Mouse (Mus musculus): ENCODE data around the gene Tbcel. TPM values are rescaled to one million over a fixed set of nuclear protein-coding genes. Genes with fewer than 3 reads are reported as not detected.

Gene Tbcel
- total RNA-seq, 1 experiment from 2014 or later = 22.9 TPM

GRCm38 (mm10) chr9:42458741-42459515 lies 48.7 kb downstream of the Tbcel start:
- no peak for ATAC-seq (replicated peaks; ENCODE audit: low read depth, poor library complexity, severe bottlenecking)

- no peak for ATAC-seq (replicated peaks; ENCODE audit: low read depth, poor library complexity, severe bottlenecking)
Measured at GRCm38 (mm10) chr9:42457501-42457900, 50.1 kb downstream of the Tbcel start.

- no peak for ATAC-seq (replicated peaks; ENCODE audit: low read depth, poor library complexity, severe bottlenecking)
Measured at GRCm38 (mm10) chr9:42454364-42454763, 53.2 kb downstream of the Tbcel start.

GRCm38 (mm10) chr9:42449043-42449442 lies 58.6 kb downstream of the Tbcel start:
- no peak for ATAC-seq (replicated peaks; ENCODE audit: low read depth, poor library complexity, severe bottlenecking)

GRCm38 (mm10) chr9:42442100-42442499 lies 65.5 kb downstream of the Tbcel start:
- no peak for ATAC-seq (replicated peaks; ENCODE audit: low read depth, poor library complexity, severe bottlenecking)

GRCm38 (mm10) chr9:42441234-42441633 lies 66.4 kb downstream of the Tbcel start:
- no peak for ATAC-seq (replicated peaks; ENCODE audit: low read depth, poor library complexity, severe bottlenecking)

- no peak for ATAC-seq (replicated peaks; ENCODE audit: low read depth, poor library complexity, severe bottlenecking)
Measured at GRCm38 (mm10) chr9:42439446-42439845, 68.2 kb downstream of the Tbcel start.

- no peak for ATAC-seq (replicated peaks; ENCODE audit: low read depth, poor library complexity, severe bottlenecking)
Measured at GRCm38 (mm10) chr9:42432155-42432554, 75.5 kb downstream of the Tbcel start.

- no peak for ATAC-seq (replicated peaks; ENCODE audit: low read depth, poor library complexity, severe bottlenecking)
Measured at GRCm38 (mm10) chr9:42431606-42432005, 76.0 kb downstream of the Tbcel start.

GRCm38 (mm10) chr9:42428060-42428924 lies 79.3 kb downstream of the Tbcel start:
- peak; percentile 89 for ATAC-seq (replicated peaks; ENCODE audit: low read depth, poor library complexity, severe bottlenecking)

- ATAC-seq (replicated peaks; ENCODE audit: low read depth, poor library complexity, severe bottlenecking) = no peak
Measured at GRCm38 (mm10) chr9:42426661-42427358, 80.8 kb downstream of the Tbcel start.

- ATAC-seq (replicated peaks; ENCODE audit: low read depth, poor library complexity, severe bottlenecking) = no peak
Measured at GRCm38 (mm10) chr9:42423649-42424048, 84.0 kb downstream of the Tbcel start.

GRCm38 (mm10) chr9:42419687-42420086 lies 87.9 kb downstream of the Tbcel start:
- ATAC-seq (replicated peaks; ENCODE audit: low read depth, poor library complexity, severe bottlenecking) = no peak

GRCm38 (mm10) chr9:42418786-42419185 lies 88.8 kb downstream of the Tbcel start:
- no peak for ATAC-seq (replicated peaks; ENCODE audit: low read depth, poor library complexity, severe bottlenecking)

GRCm38 (mm10) chr9:42417352-42417952 lies 90.2 kb downstream of the Tbcel start:
- ATAC-seq (replicated peaks; ENCODE audit: low read depth, poor library complexity, severe bottlenecking) = no peak

GRCm38 (mm10) chr9:42415184-42415583 lies 92.4 kb downstream of the Tbcel start:
- no peak for ATAC-seq (replicated peaks; ENCODE audit: low read depth, poor library complexity, severe bottlenecking)

GRCm38 (mm10) chr9:42413345-42413744 lies 94.3 kb downstream of the Tbcel start:
- no peak for ATAC-seq (replicated peaks; ENCODE audit: low read depth, poor library complexity, severe bottlenecking)

GRCm38 (mm10) chr9:42411296-42411695 lies 96.3 kb downstream of the Tbcel start:
- ATAC-seq (replicated peaks; ENCODE audit: low read depth, poor library complexity, severe bottlenecking) = no peak

GRCm38 (mm10) chr9:42405736-42406135 lies 101.9 kb downstream of the Tbcel start:
- ATAC-seq (replicated peaks; ENCODE audit: low read depth, poor library complexity, severe bottlenecking) = no peak

- no peak for ATAC-seq (replicated peaks; ENCODE audit: low read depth, poor library complexity, severe bottlenecking)
Measured at GRCm38 (mm10) chr9:42401486-42401885, 106.1 kb downstream of the Tbcel start.
